Mouse (Mus musculus) megakaryocyte, embryonic 14.5 days (primary cell): ENCODE data around the gene Mast2. TPM values are rescaled to one million over a fixed set of nuclear protein-coding genes. Genes with fewer than 3 reads are reported as not detected.

Source experiments
- H3K27me3 ChIP-seq: replicated peaks from 2 replicates; pipeline ENCODE3; 2012; ENCODE audit warnings: inconsistent platforms
- H3K36me3 ChIP-seq: replicated peaks from 2 replicates; pipeline ENCODE3; 2012; ENCODE audit warnings: low read length, inconsistent platforms, mixed read lengths
- H3K4me1 ChIP-seq: 2 replicates; pipeline ENCODE4 v1.6.1; 2012; ENCODE audit warnings: inconsistent platforms
- H3K4me3 ChIP-seq: replicated peaks from 2 replicates; pipeline ENCODE3; 2012; ENCODE audit warnings: moderate library complexity, mild to moderate bottlenecking, inconsistent platforms
- H3K9me3 ChIP-seq: 2 replicates; pipeline ENCODE4 v1.6.1; 2012; ENCODE audit warnings: inconsistent platforms
- FLI1 ChIP-seq: IDR thresholded peaks from 2 replicates; pipeline ENCODE4 v1.6.1; 2012; ENCODE audit warnings: low read length, inconsistent platforms, mixed read lengths
- GATA1 ChIP-seq: IDR thresholded peaks from 3 replicates; pipeline ENCODE4 v1.6.1; 2012; ENCODE audit warnings: mixed read lengths, low read length, inconsistent platforms, borderline replicate concordance
- polyA plus RNA-seq: library from polyadenylated mRNA; stranded (reverse); fragments of >175 nt; gene quantifications from 2 replicates; pipeline ENCODE4 v1.2.3, GENCODE M21; 2012; ENCODE audit warnings: low replicate concordance; ENCODE audit not compliant: insufficient read depth

Gene Mast2
- polyA plus RNA-seq, 1 experiment: 49.7 TPM

GRCm38 (mm10) chr4:116293296-116293695, 170.7 kb downstream of the Mast2 start:
- no peaks in the 10 kb centered on the region for H3K27me3 ChIP-seq
- H3K9me3 ChIP-seq: no peaks in the 10 kb centered on the region
- H3K4me3 ChIP-seq: no peak overlapping the region
- H3K4me1 ChIP-seq: peaks cover 20% of the 10 kb centered on the region
- H3K36me3 ChIP-seq: peaks cover 2% of the 10 kb centered on the region
- no peak for TF ChIP-seq GATA1
- no peak for TF ChIP-seq FLI1

- no peak overlapping the region for H3K4me3 ChIP-seq
- no peaks in the 10 kb centered on the region for H3K27me3 ChIP-seq
- H3K9me3 ChIP-seq: no peaks in the 10 kb centered on the region
- TF ChIP-seq FLI1 (no peak), GATA1 (no peak)
- peaks cover 14% of the 10 kb centered on the region for H3K4me1 ChIP-seq
- peaks cover 2% of the 10 kb centered on the region for H3K36me3 ChIP-seq
These were observed 172.4 kb downstream of the Mast2 start for GRCm38 (mm10) chr4:116291561-116291960.

GRCm38 (mm10) chr4:116282211-116282610, 181.8 kb downstream of the Mast2 start:
- H3K27me3 ChIP-seq: no peaks in the 10 kb centered on the region

GRCm38 (mm10) chr4:116268220-116268619, 195.8 kb downstream of the Mast2 start:
- no peaks in the 10 kb centered on the region for H3K36me3 ChIP-seq
- H3K4me1 ChIP-seq: peaks cover 3% of the 10 kb centered on the region; the same call in 1 of the 2 replicates
- H3K4me3 ChIP-seq: no peak overlapping the region
- no peak for TF ChIP-seq FLI1
- TF ChIP-seq GATA1: no peak
- H3K9me3 ChIP-seq: no peaks in the 10 kb centered on the region
- peaks cover 4% of the 10 kb centered on the region for H3K27me3 ChIP-seq

More at GRCm38 (mm10) chr4:116282211-116282610, 181.8 kb downstream of the Mast2 start:
- Histone ChIP-seq H3K4me3 (no peak overlapping the region), H3K36me3 (no peaks in the 10 kb centered on the region), H3K9me3 (peaks cover 10% of the 10 kb centered on the region; the same call in 1 of the 2 replicates), H3K4me1 (no peaks in the 10 kb centered on the region)
- TF ChIP-seq FLI1 (no peak), GATA1 (no peak)

Other genes starting within 250 kb of the Mast2 start
- 1.2 TPM in 1 of 2 replicates, not detected in the other for gene Pik3r3, start 242.6 kb downstream of the Mast2 start, polyA plus RNA-seq
- 1.2 TPM in 1 of 2 replicates, not detected in the other for gene Ipp, start 43.4 kb upstream of the Mast2 start, polyA plus RNA-seq
- 0.93 TPM in 1 of 2 replicates, not detected in the other for gene Tmem69, start 91.8 kb upstream of the Mast2 start, polyA plus RNA-seq
- gene Gpbp1l1, start 93.5 kb upstream of the Mast2 start, polyA plus RNA-seq: 3.6 and 4.9 TPM in 2 replicates
- 0.31 and 2.6 TPM in 2 replicates for gene Ccdc17, start 132.5 kb upstream of the Mast2 start, polyA plus RNA-seq
- gene Nasp, start 163.8 kb upstream of the Mast2 start, polyA plus RNA-seq: 2.1 and 5.4 TPM in 2 replicates
- 135 and 303 TPM in 2 replicates for gene Akr1a1, start 187.5 kb upstream of the Mast2 start, polyA plus RNA-seq
- 13.8 TPM in 1 of 2 replicates, not detected in the other for gene Prdx1, start 221.4 kb upstream of the Mast2 start, polyA plus RNA-seq
- gene Mmachc, start 244.2 kb upstream of the Mast2 start, polyA plus RNA-seq: 0.18 TPM in 1 of 2 replicates, not detected in the other
- 1.9 TPM in 1 of 2 replicates, not detected in the other for gene Ccdc163, start 244.3 kb upstream of the Mast2 start, polyA plus RNA-seq